Mouse (Mus musculus): ENCODE data around the gene Naa25. TPM values are rescaled to one million over a fixed set of nuclear protein-coding genes. Genes with fewer than 3 reads are reported as not detected.

Gene Naa25
- polyA plus RNA-seq, 1 experiment from 2014 or later = 43.3 TPM

Other genes starting within 250 kb of the Naa25 start
- 21.4 and 22.7 TPM in 2 replicates for gene Ptpn11, start 206.5 kb upstream of the Naa25 start, polyA plus RNA-seq (2016; fragmentation: Nextera tagmentation; extraction: Ambion mirVana)
- 472 and 473 TPM in 2 replicates for gene Rpl6, start 193.5 kb upstream of the Naa25 start, polyA plus RNA-seq (2016; fragmentation: Nextera tagmentation; extraction: Ambion mirVana)
- gene Hectd4, start 177.7 kb upstream of the Naa25 start, polyA plus RNA-seq (2016; fragmentation: Nextera tagmentation; extraction: Ambion mirVana) = 16.4 and 16.9 TPM in 2 replicates
- gene Trafd1, start 12.3 kb upstream of the Naa25 start, polyA plus RNA-seq (2016; fragmentation: Nextera tagmentation; extraction: Ambion mirVana) = 115 and 116 TPM in 2 replicates
- 1.4 and 1.8 TPM in 2 replicates for gene Tmem116, start 54.0 kb downstream of the Naa25 start, polyA plus RNA-seq (2016; fragmentation: Nextera tagmentation; extraction: Ambion mirVana)
- gene Erp29, start 54.6 kb downstream of the Naa25 start, polyA plus RNA-seq (2016; fragmentation: Nextera tagmentation; extraction: Ambion mirVana) = 139 and 145 TPM in 2 replicates
- not detected in 2 replicates for gene Adam1b, start 105.5 kb downstream of the Naa25 start, polyA plus RNA-seq (2016; fragmentation: Nextera tagmentation; extraction: Ambion mirVana)
- gene Adam1a, start 147.5 kb downstream of the Naa25 start, polyA plus RNA-seq (2016; fragmentation: Nextera tagmentation; extraction: Ambion mirVana) = 3.2 and 3.8 TPM in 2 replicates
- not detected in 2 replicates for gene Gm42878, start 147.5 kb downstream of the Naa25 start, polyA plus RNA-seq (2016; fragmentation: Nextera tagmentation; extraction: Ambion mirVana)
- gene Mapkapk5, start 148.0 kb downstream of the Naa25 start, polyA plus RNA-seq (2016; fragmentation: Nextera tagmentation; extraction: Ambion mirVana) = 62.8 and 63.0 TPM in 2 replicates
- gene Aldh2, start 195.9 kb downstream of the Naa25 start, polyA plus RNA-seq (2016; fragmentation: Nextera tagmentation; extraction: Ambion mirVana) = 133 and 138 TPM in 2 replicates
- 2.2 and 2.5 TPM in 2 replicates for gene Acad12, start 221.0 kb downstream of the Naa25 start, polyA plus RNA-seq (2016; fragmentation: Nextera tagmentation; extraction: Ambion mirVana)

Measured in hindbrain, embryonic 12.5 days (tissue).